Mouse (Mus musculus) olfactory bulb, adult 2 months (tissue): ENCODE measurements around the gene Znhit3. TPM values are rescaled to one million over a fixed set of nuclear protein-coding genes. Genes with fewer than 3 reads are reported as not detected.
A peak's percentile ranks its signal among the peaks of the same experiment; 100 is the strongest.

Experiments
- H3K27ac ChIP-seq: fragments of 200-500 bp; 2 replicates; pipeline ENCODE4 v1.5.1; 2012; ENCODE audit warnings: low read depth, low read length; ENCODE audit not compliant: insufficient read depth
- H3K4me1 ChIP-seq: fragments of 200-500 bp; 2 replicates; pipeline ENCODE4 v1.6.1; 2012; ENCODE audit warnings: low read length; ENCODE audit not compliant: control insufficient read depth, insufficient read depth
- H3K4me3 ChIP-seq: fragments of 200-500 bp; 2 replicates; pipeline ENCODE4 v1.5.1; 2012; ENCODE audit warnings: mild to moderate bottlenecking, low read depth, low read length, moderate library complexity; ENCODE audit not compliant: insufficient read depth
- CTCF ChIP-seq: fragments of 200-500 bp; IDR thresholded peaks from 2 replicates; pipeline ENCODE4 v1.5.1; 2012; ENCODE audit warnings: low read depth, mild to moderate bottlenecking, low read length, moderate library complexity; ENCODE audit not compliant: insufficient read depth
- POLR2A ChIP-seq: fragments of 200-500 bp; IDR thresholded peaks from 2 replicates; pipeline ENCODE4 v1.6.1; 2012; ENCODE audit warnings: mild to moderate bottlenecking, low read depth, low read length, moderate library complexity; ENCODE audit not compliant: insufficient read depth
- WGBS: fragments of 180-500 bp; shearing (Covaris S2); methylation state at CpG from one replicate; pipeline ENCODE4 v1.1.7; 2018; 5-methylcytosine and 5-hydroxymethylcytosine counted together
- polyA plus RNA-seq: library from polyadenylated mRNA; stranded (reverse); fragments of >200 nt; gene quantifications from 2 replicates; pipeline ENCODE4 v1.2.4, GENCODE M21; 2012; ENCODE audit warnings: low replicate concordance; ENCODE audit not compliant: missing spikeins, insufficient read depth, insufficient read length

Gene Znhit3
- polyA plus RNA-seq, 1 experiment, result not detected

DNA sequence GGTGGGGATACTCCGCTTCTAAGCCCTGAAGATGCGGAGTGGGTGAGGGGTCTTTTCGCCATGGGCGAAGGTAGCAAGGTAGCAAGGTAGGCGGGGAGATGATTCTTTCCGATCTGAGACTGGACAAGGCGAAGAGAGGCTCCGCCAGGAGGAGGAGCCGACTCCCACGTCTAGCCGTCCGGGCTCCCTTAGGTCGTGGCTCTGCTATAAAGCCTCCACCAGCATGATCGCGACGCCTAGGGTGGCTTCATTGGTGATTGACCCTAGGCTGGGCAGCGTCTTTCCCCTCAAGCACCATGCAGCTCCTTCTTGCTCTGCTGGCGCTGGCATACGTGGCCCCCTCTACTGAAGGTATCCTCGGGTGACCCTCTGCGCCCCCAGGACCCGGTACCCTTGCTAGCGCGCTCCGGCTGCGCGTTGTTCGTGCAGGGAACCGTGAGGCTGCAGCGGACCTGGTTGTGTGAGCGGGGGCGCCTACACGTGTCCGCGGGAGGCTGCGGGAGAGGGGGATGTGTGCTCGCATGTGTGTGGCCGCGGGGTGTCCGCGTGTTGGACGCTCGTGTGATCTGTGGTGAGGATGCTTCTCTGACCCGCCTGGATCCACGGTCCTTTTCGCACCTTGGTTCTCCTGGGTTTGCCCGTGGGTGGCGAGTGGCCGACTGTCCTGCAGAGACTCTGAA is 41.6 kb upstream of the Znhit3 start, which contains the start of gene Car4:
TSS of gene Car4 (plus strand) at position 196 of the 680 bp plus-strand sequence.
- WGBS, result 2% methylated on average over 49 of the region's 49 CpGs
- peak within 1 kb of the TSS; percentile 42 for H3K4me3 ChIP-seq
- peaks cover 11% of the 10 kb centered on the region for H3K4me1 ChIP-seq
- TF ChIP-seq POLR2A (no peak), CTCF (no peak)
- H3K27ac ChIP-seq, result no peak within 1 kb of the TSS

DNA sequence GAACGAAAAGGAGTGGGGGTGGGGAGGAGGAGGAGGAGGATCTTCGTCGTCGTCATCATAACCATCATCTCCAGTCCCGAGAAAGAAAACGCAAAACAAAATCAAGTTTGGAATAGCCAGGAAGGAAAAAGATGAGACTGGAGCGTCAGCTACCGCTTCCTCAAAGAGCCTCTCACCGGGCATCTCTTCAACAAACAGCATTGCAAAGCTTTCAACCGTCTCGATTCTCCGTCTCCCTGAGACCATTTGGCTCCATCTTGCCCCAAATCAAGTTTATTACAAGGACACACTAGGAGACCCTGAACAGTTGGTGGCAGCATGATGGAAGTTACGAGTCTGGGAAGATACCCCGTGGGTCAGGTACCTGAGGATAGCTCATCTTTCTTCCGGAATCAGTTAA is 41.0 kb upstream of the Znhit3 start:
- Histone ChIP-seq H3K4me1 (peaks cover 11% of the 10 kb centered on the region), H3K4me3 (peak overlapping the region; percentile 42), H3K27ac (no peak overlapping the region)
- TF ChIP-seq CTCF (no peak), POLR2A (no peak)
- WGBS, result 13% methylated on average over 15 of the region's 15 CpGs

DNA sequence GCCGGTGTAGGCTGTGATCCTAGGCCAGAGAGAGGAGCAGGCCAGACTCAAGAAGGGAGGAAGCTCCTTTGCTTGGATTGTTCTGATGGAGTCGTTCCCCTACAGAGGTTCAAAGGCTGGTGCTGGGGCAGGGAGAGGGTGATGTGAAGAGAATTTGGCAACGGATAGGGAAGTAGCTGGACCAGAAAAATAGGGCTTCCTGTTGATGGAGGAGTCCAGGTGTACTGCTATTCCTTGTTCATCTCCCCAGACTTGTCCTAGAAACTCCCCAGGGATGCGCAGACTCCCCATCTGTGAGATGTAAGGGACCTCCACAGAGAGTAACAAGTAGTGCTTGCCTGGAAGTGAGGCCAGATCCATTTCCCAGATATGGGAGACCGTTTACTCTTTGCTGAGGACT is 40.2 kb upstream of the Znhit3 start:
- Histone ChIP-seq H3K27ac (no peak overlapping the region), H3K4me3 (no peak overlapping the region), H3K4me1 (peaks cover 11% of the 10 kb centered on the region)
- WGBS, result 62% methylated on average over 5 of the region's 5 CpGs
- TF ChIP-seq POLR2A, result no peak
- TF ChIP-seq CTCF, result no peak

DNA sequence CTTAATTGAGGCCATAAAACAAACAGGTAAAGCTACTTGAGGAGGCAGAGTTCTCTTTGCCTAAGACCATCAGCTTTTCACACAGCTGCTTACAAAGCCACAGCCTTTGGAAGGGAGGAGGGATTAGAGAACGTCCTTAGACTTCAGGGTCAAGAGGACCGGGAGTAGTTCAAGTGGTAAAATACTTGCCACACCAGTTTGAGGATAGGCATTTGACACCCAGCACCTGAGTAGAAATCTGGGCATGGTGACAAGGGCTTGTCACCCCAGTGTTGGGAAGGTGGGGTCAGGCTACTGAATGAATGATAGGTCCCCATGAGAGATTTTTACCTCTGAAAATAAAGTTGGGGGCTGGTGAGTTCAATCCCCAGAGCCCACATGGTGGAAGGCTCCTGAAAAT is 36.4 kb upstream of the Znhit3 start:
- Histone ChIP-seq H3K4me1 (peaks cover 2% of the 10 kb centered on the region), H3K27ac (no peak overlapping the region), H3K4me3 (no peak overlapping the region)
- no peak for TF ChIP-seq CTCF
- TF ChIP-seq POLR2A, result no peak
- WGBS, result 53% methylated on average over 2 of the region's 2 CpGs

DNA sequence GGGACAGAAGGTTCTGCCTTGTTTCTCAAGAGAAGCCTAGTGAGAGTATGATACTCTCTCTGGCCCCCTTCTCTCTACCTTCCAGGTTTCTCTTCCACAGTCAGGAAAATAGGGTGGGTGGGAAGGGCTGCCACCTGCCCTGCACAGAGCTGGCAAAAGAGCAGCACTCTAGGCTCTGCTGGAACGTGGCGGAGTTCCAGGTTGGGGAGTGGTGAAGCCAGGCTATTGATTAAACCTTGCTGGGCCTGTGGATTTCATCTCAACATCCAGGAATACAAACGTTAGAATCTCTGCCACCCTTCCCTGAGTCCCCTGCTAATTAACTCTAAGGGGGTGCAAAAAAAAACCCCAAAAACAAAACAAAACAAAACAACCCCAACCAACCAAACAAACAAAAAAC is 32.4 kb upstream of the Znhit3 start:
- no peak overlapping the region for H3K4me3 ChIP-seq
- whole genome bisulfite sequencing, result 55% methylated on average over 3 of the region's 3 CpGs
- TF ChIP-seq POLR2A, result no peak
- no peak for TF ChIP-seq CTCF
- peaks cover 11% of the 10 kb centered on the region for H3K4me1 ChIP-seq
- no peak overlapping the region for H3K27ac ChIP-seq

DNA sequence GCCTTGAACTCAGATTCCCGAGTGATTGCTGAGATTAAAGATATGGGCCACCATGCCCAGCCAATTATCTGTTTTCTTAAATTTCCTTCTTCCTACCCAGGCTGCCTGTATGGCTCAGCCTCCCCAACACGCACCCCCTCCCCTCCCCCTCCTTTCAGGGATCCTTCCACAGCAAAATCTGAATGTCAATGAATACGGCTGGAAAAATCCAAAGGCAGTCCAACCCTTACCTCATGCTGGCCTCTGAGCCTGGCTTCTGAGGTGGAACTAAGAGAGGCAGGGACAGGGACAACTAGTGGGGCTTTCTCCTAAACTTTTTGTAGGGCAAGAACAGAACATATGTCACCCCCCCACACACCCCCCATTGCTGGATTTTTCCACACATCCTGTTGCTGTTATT is 31.9 kb upstream of the Znhit3 start:
- no peak overlapping the region for H3K27ac ChIP-seq
- H3K4me3 ChIP-seq, result no peak overlapping the region
- no peak for TF ChIP-seq CTCF
- TF ChIP-seq POLR2A, result no peak
- H3K4me1 ChIP-seq, result peaks cover 11% of the 10 kb centered on the region
- WGBS, result 40% methylated on average over 3 of the region's 3 CpGs

DNA sequence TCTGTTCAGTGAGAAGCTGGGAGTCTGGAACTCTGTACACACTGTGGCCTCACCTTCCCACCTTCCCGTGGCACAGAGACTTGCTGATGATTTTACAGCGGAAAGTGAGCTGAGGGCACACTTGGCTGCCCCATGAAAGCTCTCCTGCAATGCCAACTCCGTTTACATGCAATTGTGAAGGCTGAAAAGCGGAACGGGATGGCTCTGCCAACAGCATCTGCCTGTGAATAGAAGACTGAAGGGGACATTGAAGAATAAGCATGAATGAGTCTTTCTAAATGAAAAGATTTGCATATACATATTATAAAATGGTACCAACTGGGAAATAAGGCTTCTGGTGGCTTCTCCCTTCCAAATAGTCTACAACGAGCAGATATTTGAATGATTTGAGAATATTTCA is 31.0 kb upstream of the Znhit3 start:
- H3K4me3 ChIP-seq, result no peak overlapping the region
- 54% methylated on average over 6 of the region's 6 CpGs for WGBS
- peaks cover 11% of the 10 kb centered on the region for H3K4me1 ChIP-seq
- no peak overlapping the region for H3K27ac ChIP-seq
- TF ChIP-seq POLR2A (no peak), CTCF (no peak)

DNA sequence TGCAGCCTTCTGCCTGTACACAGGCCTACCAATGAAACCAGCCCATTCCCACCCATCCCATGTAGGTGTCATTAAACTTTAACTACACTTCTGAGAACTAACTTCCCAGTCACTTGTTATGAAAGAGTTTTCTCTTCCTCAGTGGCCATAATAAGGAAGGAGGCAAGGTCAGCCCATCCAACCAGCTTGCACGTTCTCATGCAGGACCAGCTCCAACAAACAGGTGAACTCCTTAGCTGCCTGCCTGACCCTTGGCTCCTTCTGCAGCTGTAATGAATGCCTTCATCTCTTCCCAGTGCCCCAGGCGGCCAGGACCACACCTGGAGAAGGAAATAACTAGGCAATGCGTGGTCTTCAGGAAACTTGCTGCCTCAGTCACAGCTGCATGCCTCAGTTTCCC is 29.7 kb upstream of the Znhit3 start:
- TF ChIP-seq POLR2A, result no peak
- no peak for TF ChIP-seq CTCF
- WGBS, result 79% methylated on average over 3 of the region's 3 CpGs
- Histone ChIP-seq H3K4me3 (no peak overlapping the region), H3K4me1 (peaks cover 11% of the 10 kb centered on the region), H3K27ac (no peak overlapping the region)

DNA sequence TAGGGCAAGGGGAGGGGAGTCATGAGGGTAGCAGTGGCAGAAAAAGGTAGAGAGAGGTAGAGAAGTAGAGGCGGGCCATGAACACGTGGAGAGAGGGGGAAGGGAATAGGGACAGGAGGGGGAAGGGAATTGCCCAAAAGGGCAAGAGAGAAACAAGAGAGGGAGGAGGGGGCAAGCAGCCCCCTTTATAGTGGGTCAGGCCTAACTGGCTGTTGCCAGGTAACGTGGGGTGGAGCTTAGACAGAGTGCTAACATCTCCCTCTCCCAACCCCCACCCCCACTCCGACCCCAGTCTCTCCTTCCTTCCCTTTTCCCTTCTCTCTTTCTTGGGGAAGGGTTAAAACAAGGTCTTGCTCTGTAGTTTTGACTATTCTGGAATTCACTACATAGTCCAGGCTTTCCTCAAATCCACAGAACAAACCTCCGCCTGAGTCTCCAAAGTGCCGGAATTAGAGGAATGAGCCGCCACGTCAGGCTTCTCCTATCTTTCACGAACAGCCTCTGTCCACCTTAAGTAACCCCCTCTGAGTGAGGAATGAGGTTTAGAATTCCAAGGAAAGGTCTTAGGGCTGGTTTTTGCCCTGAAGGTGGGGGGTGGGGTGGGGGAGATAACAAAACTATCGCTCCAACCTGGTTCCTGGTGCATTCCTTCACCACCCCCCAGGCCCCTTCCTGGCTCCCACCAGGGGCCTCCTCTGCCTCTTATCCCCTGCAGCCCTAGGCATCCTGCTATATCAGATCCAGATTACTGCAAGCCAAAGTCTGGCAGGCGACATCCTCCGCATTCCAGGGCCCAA is 28.7 kb upstream of the Znhit3 start:
- 46% methylated on average over 12 of the region's 12 CpGs for WGBS
- Histone ChIP-seq H3K4me3 (no peak overlapping the region), H3K27ac (no peak overlapping the region), H3K4me1 (peaks cover 15% of the 10 kb centered on the region)
- no peak for TF ChIP-seq CTCF
- TF ChIP-seq POLR2A, result no peak
